Mouse (Mus musculus): Measurements from ENCODE around the gene Foxf2. TPM values are rescaled to one million over a fixed set of nuclear protein-coding genes. Genes with fewer than 3 reads are reported as not detected.

Foxf2 gene
- polyA plus RNA-seq, 1 experiment from 2014 or later = not detected

DNA sequence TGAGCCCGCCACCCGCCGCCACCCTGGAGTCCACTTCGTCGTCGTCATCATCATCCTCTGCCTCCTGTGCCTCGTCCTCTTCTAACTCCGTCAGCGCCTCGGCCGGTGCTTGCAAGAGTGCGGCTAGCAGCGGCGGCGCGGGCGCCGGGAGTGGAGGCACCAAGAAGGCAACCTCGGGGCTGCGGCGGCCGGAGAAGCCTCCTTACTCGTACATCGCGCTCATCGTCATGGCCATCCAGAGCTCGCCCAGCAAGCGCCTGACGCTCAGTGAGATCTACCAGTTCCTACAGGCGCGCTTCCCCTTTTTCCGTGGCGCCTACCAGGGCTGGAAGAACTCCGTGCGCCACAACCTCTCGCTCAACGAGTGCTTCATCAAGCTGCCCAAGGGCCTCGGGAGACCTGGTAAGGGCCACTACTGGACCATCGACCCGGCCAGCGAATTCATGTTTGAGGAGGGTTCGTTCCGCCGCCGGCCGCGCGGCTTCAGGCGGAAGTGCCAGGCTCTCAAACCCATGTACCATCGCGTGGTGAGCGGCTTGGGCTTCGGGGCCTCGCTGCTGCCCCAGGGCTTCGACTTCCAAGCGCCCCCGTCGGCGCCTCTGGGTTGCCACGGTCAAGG is 676 bp downstream of the Foxf2 start:
- no peaks in the 10 kb centered on the region for H3K36me3 ChIP-seq
- DNase-seq (no peak), ATAC-seq (ENCODE audit: low read depth) (no peak)
- WGBS (ENCODE audit: insufficient replicate concordance) = under 1% methylated on average over 60 of the region's 60 CpGs
- H3K9ac ChIP-seq = no peak overlapping the region
- peak overlapping the region; percentile 44 for H3K4me3 ChIP-seq (replicated peaks)
- H3K9me3 ChIP-seq (replicated peaks) = no peaks in the 10 kb centered on the region
- peaks cover 99% of the 10 kb centered on the region for H3K27me3 ChIP-seq
- H3K4me1 ChIP-seq (replicated peaks) = peaks cover 8% of the 10 kb centered on the region; the same call in 1 of the 2 replicates
- H3K27ac ChIP-seq = no peak overlapping the region
- H3K4me2 ChIP-seq = peak overlapping the region; percentile 58

DNA sequence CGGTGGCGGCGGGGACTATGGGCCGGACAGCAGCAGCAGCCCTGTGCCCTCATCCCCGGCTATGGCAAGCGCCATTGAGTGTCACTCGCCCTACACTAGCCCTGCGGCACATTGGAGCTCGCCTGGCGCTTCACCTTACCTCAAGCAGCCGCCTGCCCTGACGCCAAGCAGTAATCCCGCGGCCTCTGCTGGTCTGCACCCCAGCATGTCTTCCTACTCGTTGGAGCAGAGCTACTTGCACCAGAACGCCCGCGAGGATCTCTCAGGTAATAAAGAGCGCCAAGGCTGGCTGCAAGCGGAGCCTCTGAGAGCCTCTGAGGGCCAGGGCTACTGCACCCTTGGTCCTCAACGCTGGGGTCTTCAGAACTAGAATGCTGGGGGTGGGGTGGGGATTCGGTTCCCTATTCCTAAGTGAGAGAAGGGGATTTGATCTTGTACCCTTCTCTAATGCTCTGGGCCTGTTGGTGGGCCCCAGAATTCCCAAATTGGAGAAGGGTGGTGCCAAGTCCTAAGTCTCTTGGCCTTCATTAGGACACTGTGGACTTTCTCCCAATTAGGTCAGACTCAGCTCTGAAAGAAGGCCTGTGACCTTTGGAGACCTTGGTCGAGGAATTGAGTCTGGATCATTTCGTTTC is 1.5 kb downstream of the Foxf2 start:
- Histone ChIP-seq H3K27ac (no peak overlapping the region), H3K27me3 (peaks cover 99% of the 10 kb centered on the region), H3K9ac (no peak overlapping the region), H3K4me1 (replicated peaks) (peaks cover 8% of the 10 kb centered on the region; the same call in 1 of the 2 replicates), H3K36me3 (no peaks in the 10 kb centered on the region), H3K4me3 (replicated peaks) (no peak overlapping the region), H3K9me3 (replicated peaks) (no peaks in the 10 kb centered on the region), H3K4me2 (no peak overlapping the region)
- ATAC-seq (ENCODE audit: low read depth) = no peak
- WGBS (ENCODE audit: insufficient replicate concordance) = 4% methylated on average over 24 of the region's 24 CpGs
- no peak for DNase-seq

DNA sequence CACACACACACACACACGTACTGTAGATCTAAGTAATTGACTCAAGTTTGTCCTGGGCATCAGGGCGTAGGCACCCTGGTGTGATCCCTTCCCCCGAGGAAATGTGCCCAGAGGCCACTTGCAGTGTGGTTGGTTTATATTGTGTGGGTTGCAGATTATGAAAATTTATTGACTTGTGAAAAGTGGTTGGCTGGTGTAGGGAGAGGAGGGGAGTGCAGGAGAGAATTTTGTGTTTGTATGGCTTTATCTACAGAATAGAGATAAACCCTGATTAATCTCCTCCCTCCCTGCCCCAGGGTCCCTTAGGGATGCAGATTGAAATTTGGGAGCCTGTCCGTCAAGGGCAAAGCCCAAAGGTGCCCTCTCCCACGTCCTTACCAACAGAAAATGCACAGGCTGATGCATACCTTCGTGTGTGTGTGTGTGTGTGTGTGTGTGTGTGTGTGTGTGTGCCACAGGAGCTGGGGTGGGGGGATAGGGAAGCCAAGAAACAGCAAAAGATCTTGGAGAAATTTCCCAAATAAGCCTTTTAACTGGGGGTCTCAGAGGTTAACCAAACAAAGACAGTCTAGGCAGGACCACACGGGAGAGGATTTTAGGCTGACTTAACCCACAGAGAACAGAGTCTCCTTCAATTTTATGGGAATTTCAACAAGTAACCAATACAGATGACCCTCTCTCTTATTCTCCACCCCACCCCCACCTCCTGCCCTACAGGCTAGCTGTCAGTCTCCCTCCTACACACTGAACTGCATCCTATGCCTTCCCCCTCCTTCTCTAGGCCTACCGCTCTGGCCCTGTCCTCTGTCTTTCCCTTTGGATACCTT is 2.5 kb downstream of the Foxf2 start:
- peaks cover 8% of the 10 kb centered on the region; the same call in 1 of the 2 replicates for H3K4me1 ChIP-seq (replicated peaks)
- no peak for DNase-seq
- 15% methylated on average over 8 of the region's 8 CpGs for WGBS (ENCODE audit: insufficient replicate concordance)
- no peaks in the 10 kb centered on the region for H3K36me3 ChIP-seq
- H3K4me2 ChIP-seq = no peak overlapping the region
- H3K4me3 ChIP-seq (replicated peaks) = no peak overlapping the region
- no peaks in the 10 kb centered on the region for H3K9me3 ChIP-seq (replicated peaks)
- H3K27me3 ChIP-seq = peaks cover 94% of the 10 kb centered on the region
- ATAC-seq (ENCODE audit: low read depth) = no peak
- H3K27ac ChIP-seq = no peak overlapping the region
- no peak overlapping the region for H3K9ac ChIP-seq

DNA sequence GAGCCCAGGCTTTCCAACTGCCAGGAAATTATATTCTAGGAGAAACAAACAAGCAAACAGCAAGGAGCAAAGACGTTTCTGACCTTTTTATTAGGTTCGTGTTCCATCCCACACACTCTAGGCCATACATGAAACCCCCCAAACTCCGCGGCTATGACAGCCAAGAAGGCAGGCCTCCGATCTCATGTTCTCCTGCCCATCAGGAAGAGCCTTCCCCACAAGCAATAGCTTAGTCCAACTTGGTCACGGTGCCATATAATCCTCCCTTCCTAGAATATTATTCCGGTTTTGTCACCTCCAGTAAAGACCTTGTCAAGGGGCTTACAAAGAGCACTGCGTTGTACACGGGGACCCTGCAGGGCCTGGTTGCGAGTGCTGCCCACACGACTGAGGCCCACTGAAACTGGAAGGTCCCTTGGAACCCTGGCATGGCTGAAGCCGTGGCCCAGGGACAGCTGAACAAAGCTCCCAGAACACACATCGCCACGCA is 3.1 kb downstream of the Foxf2 start:
- H3K4me3 ChIP-seq (replicated peaks) = peak overlapping the region; percentile 49
- peaks cover 8% of the 10 kb centered on the region; the same call in 1 of the 2 replicates for H3K4me1 ChIP-seq (replicated peaks)
- no peak overlapping the region for H3K9ac ChIP-seq

DNA sequence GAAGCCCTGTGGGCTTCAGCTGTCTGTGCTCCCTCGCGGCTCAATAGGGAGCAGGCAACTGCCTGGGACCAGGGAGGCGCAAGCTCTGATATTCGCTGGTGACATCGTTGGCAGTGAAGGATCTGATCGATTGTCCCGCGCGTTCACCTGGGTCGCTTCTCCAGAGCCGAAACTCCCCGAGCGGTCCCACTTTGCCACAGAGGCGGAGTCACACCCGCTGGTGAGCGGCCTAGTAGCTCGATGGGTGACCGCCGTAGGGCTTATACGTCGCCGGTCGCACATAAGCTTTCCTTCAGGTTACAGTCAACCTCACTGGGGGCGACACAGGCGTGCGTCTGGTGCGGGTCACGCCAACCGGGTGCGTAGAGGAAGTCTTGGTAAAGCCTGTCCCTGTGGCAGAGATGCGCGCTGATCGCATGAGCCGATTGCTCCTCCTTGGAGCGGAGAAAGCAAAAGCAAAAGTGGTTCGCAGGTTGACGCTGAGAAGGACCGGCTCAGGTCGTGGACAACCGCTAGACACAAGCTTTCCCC is 3.8 kb downstream of the Foxf2 start:
- H3K9me3 ChIP-seq (replicated peaks) = no peaks in the 10 kb centered on the region
- DNase-seq = no peak

More for the DNA sequence above, 3.1 kb downstream of the Foxf2 start:
- no peaks in the 10 kb centered on the region for H3K36me3 ChIP-seq
- DNase-seq = no peak
- 4% methylated on average over 14 of the region's 14 CpGs for WGBS (ENCODE audit: insufficient replicate concordance)
- H3K4me2 ChIP-seq = peak overlapping the region; percentile 56
- no peaks in the 10 kb centered on the region for H3K9me3 ChIP-seq (replicated peaks)
- peaks cover 87% of the 10 kb centered on the region for H3K27me3 ChIP-seq
- H3K27ac ChIP-seq = no peak overlapping the region
- ATAC-seq (ENCODE audit: low read depth) = no peak

DNA sequence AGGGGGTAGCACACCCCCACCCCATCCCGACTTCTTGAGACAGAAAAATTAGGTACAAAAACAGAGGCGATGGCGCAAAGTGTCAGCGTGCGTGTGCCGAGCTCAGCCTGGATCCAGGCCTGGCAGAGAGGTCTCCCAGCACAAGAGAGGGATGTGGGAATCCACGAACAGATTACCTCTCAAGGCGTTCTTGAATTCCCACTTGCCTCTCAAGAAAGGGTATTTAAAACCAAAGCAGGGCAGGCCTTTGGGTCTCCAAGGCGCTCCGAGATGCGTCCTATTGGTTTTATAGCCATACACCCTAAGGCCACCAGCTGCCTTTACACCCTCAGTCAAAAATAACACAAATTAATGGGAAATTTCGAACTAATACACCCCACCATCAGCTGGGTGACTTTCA is 4.4 kb downstream of the Foxf2 start:
- H3K4me1 ChIP-seq (replicated peaks) = peaks cover 8% of the 10 kb centered on the region; the same call in 1 of the 2 replicates
- no peaks in the 10 kb centered on the region for H3K9me3 ChIP-seq (replicated peaks)
- H3K27me3 ChIP-seq = peaks cover 74% of the 10 kb centered on the region
- no peak overlapping the region for H3K9ac ChIP-seq
- no peaks in the 10 kb centered on the region for H3K36me3 ChIP-seq
- H3K27ac ChIP-seq = no peak overlapping the region
- DNase-seq (no peak), ATAC-seq (ENCODE audit: low read depth) (no peak)
- H3K4me3 ChIP-seq (replicated peaks) = peak overlapping the region; percentile 49; the same call in 1 of the 2 replicates
- peak overlapping the region; percentile 56; the same call in 1 of the 2 replicates for H3K4me2 ChIP-seq
- WGBS (ENCODE audit: insufficient replicate concordance) = 19% methylated on average over 12 of the region's 12 CpGs

More for the DNA sequence above, 3.8 kb downstream of the Foxf2 start:
- no peak overlapping the region for H3K27ac ChIP-seq
- H3K27me3 ChIP-seq = peaks cover 81% of the 10 kb centered on the region
- ATAC-seq (ENCODE audit: low read depth) = no peak
- H3K4me1 ChIP-seq (replicated peaks) = peaks cover 8% of the 10 kb centered on the region; the same call in 1 of the 2 replicates
- no peaks in the 10 kb centered on the region for H3K36me3 ChIP-seq
- peak overlapping the region; percentile 56 for H3K4me2 ChIP-seq
- no peak overlapping the region for H3K9ac ChIP-seq
- peak overlapping the region; percentile 49 for H3K4me3 ChIP-seq (replicated peaks)
- WGBS (ENCODE audit: insufficient replicate concordance) = under 1% methylated on average over 40 of the region's 40 CpGs

DNA sequence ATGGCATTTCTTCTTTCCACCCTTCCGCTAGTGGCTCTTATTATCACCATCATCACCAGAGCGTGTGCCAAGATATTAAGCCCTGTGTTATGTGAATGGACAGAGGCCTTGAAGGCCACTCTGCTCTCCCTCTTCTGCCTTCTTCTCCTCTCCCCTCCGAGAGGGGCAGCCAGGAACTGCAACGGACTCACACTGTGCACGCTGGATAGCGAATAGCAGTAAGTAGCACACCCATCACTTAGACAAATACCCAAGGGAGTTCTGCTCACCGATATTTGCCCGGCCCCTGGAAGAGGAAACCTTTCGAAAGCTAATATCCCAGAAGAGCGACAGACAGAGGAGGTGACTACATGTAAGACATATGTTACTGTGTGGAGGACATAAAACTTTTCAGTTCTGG is 4.9 kb downstream of the Foxf2 start:
- Histone ChIP-seq H3K4me1 (replicated peaks) (peaks cover 8% of the 10 kb centered on the region; the same call in 1 of the 2 replicates), H3K27ac (no peak overlapping the region), H3K4me3 (replicated peaks) (no peak overlapping the region), H3K36me3 (no peaks in the 10 kb centered on the region), H3K4me2 (no peak overlapping the region), H3K27me3 (peaks cover 69% of the 10 kb centered on the region), H3K9me3 (replicated peaks) (no peaks in the 10 kb centered on the region), H3K9ac (no peak overlapping the region)
- ATAC-seq (ENCODE audit: low read depth) (no peak), DNase-seq (no peak)
- 16% methylated on average over 10 of the region's 10 CpGs for WGBS (ENCODE audit: insufficient replicate concordance)

DNA sequence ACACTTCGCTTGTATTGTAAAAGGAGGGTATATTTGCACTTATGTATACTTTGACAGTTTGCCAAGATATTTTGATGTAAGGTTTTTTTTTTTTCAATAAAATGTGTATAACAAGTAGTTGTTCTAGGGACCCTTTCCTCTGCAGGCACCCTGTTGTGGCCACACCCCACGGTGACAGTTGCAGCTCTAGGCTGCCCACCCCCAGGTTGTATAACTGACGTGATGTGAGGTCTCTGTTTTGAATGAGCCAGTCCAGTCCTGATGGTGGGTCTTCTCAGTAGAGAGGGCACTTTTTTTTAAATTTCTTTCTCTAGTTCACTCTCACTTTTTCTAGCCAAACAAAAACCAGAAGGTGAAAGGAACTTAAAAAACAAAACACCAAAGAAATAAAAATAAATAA is 5.7 kb downstream of the Foxf2 start:
- DNase-seq = no peak
- WGBS (ENCODE audit: insufficient replicate concordance) = 16% methylated on average over 3 of the region's 3 CpGs
- no peak overlapping the region for H3K4me2 ChIP-seq
- ATAC-seq (ENCODE audit: low read depth) = no peak
- H3K9ac ChIP-seq = no peak overlapping the region
- H3K27ac ChIP-seq = no peak overlapping the region
- no peak overlapping the region for H3K4me3 ChIP-seq (replicated peaks)
- H3K27me3 ChIP-seq = peaks cover 62% of the 10 kb centered on the region
- H3K4me1 ChIP-seq (replicated peaks) = peaks cover 6% of the 10 kb centered on the region; the same call in 1 of the 2 replicates
- H3K36me3 ChIP-seq = no peaks in the 10 kb centered on the region
- no peaks in the 10 kb centered on the region for H3K9me3 ChIP-seq (replicated peaks)

DNA sequence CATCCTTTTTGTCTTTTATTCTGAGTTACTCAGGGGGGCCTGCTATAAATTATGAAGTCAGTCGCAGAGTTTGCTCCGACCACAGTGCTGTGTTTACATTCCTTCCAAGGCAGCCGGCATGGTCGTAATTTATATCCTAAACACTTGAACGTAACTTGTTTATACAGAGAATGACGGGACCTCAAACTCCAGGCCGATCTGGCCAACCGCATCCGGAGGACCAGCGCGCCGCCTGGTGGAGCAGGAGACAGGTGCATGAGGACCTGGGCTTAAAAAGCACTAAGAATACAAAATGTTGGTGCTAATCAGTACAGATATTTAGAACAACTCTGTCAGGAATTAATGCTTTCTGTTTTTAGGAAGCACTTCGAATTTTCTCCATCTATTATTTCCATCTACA is 6.8 kb downstream of the Foxf2 start:
- no peak overlapping the region for H3K27ac ChIP-seq
- H3K27me3 ChIP-seq = peaks cover 50% of the 10 kb centered on the region
- H3K4me1 ChIP-seq (replicated peaks) = 0 out of 2 replicates have a peak, but pooled peaks cover 3% of the 10 kb centered on the region
- no peak overlapping the region for H3K4me2 ChIP-seq
- H3K9me3 ChIP-seq (replicated peaks) = no peaks in the 10 kb centered on the region
- WGBS (ENCODE audit: insufficient replicate concordance) = under 1% methylated on average over 13 of the region's 13 CpGs
- ATAC-seq (ENCODE audit: low read depth) = no peak
- H3K4me3 ChIP-seq (replicated peaks) = no peak overlapping the region
- DNase-seq = peak; percentile 24
- no peaks in the 10 kb centered on the region for H3K36me3 ChIP-seq
- no peak overlapping the region for H3K9ac ChIP-seq

DNA sequence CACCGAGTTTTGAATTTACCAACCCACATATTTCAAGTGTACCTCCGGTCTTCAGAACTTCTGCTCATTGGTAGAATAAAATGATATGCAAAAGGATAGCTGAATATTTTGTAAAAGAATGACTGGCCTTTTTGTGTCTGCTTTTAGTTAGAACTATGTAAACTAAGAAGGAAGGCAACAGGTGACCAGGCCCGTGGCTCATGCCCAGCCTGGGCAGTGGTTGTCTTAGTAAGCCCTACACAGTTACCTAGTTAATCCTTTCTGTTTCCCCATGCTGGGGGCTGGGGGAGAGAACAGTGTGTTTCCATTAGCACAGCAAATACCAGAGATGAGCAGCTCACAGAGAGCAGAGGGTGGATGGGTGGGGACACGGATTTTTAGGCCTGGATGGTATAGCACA is 7.6 kb downstream of the Foxf2 start:
- 0 out of 2 replicates have a peak, but pooled peaks cover 3% of the 10 kb centered on the region for H3K4me1 ChIP-seq (replicated peaks)
- no peaks in the 10 kb centered on the region for H3K36me3 ChIP-seq
- peaks cover 42% of the 10 kb centered on the region for H3K27me3 ChIP-seq
- ATAC-seq (ENCODE audit: low read depth) (no peak), DNase-seq (no peak)
- H3K27ac ChIP-seq = no peak overlapping the region
- no peak overlapping the region for H3K9ac ChIP-seq
- WGBS (ENCODE audit: insufficient replicate concordance) = 66% methylated on average over 4 of the region's 4 CpGs
- H3K9me3 ChIP-seq (replicated peaks) = no peaks in the 10 kb centered on the region
- no peak overlapping the region for H3K4me2 ChIP-seq
- H3K4me3 ChIP-seq (replicated peaks) = no peak overlapping the region

DNA sequence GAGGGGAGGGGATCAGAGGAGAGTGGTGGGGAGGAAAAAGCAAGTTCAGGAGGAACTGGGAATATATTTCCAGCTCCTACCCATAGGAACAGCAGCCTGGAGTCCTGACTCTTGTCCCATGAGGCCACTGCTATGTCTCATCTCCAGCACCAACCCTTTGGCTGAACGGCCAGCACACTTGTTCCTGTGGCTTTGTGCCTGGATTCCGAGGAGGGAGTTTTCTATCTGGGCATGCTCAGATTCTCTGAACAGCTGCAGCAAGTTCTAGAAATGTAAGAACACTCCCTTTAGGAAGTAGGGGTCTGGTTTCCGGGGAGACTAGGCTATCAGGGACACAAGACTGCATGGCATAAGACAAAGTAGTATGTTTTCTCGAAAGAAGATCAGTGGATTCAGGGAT is 9.9 kb downstream of the Foxf2 start:
- Histone ChIP-seq H3K9me3 (replicated peaks) (no peaks in the 10 kb centered on the region), H3K4me1 (replicated peaks) (no peaks in the 10 kb centered on the region), H3K27me3 (peaks cover 19% of the 10 kb centered on the region), H3K4me3 (replicated peaks) (no peak overlapping the region), H3K9ac (no peak overlapping the region), H3K27ac (no peak overlapping the region), H3K36me3 (no peaks in the 10 kb centered on the region), H3K4me2 (no peak overlapping the region)
- WGBS (ENCODE audit: insufficient replicate concordance) = 48% methylated on average over 4 of the region's 4 CpGs
- ATAC-seq (ENCODE audit: low read depth) = no peak
- no peak for DNase-seq
